18 mouse cellular contexts compared by ENCODE assay signal in the genomic region with DNA sequence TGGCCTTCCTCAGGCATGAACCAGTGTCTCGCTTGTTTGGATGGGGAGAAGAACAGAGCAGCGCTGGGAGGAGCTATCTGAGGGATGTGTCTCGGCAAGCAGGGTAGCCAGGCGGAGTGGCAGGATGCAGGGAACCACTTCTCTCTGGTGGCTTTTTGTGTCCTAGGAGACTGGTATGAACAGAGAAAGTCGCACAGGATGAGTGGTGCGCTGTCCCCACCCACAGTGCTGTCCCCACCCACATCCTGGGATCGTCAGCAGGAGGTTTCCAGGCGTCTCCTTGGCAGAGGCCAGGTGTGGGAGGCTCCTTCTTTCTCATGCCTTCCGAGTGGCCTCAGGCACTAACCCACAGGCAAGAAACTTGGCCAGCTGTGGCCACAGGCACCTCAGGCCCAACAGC. TPM values are rescaled to one million over a fixed set of nuclear protein-coding genes. Genes with fewer than 3 reads are reported as not detected.
DNase-seq lines count a peak whose midpoint lies in the region; ATAC-seq lines count a peak whose summit lies in the region.
"Had no signal": no experiment of that assay in that cellular context is flagged by ENCODE, and none has a peak within 500 bp of the region (broad histone marks: within the 10 kb centered on the region; RNA-seq: fewer than 3 reads in every experiment).

No protein-coding gene starts in this region.

- H3K27ac ChIP-seq in embryonic facial prominence, embryonic 13.5 days, result no peak overlapping the region
- H3K27ac ChIP-seq in hindbrain, embryonic 12.5 days, result no peak overlapping the region
- H3K27ac ChIP-seq: forebrain, embryonic 10.5 days; hindbrain, embryonic 13.5 days; layer of hippocampus, adult 2 months; limb, embryonic 12.5 days; lung, embryonic 15.5 days; neural tube, embryonic 13.5 days had no signal

- H3K9ac ChIP-seq in embryonic facial prominence, embryonic 13.5 days, result no peak overlapping the region
- H3K9ac ChIP-seq in hindbrain, embryonic 12.5 days, result no peak overlapping the region
- H3K9ac ChIP-seq: hindbrain, embryonic 13.5 days; limb, embryonic 12.5 days; lung, embryonic 15.5 days; neural tube, embryonic 13.5 days had no signal

- WGBS in embryonic facial prominence, embryonic 13.5 days, result 41% methylated on average over 9 of the region's 9 CpGs
- 38% methylated on average over 9 of the region's 9 CpGs for WGBS in hindbrain, embryonic 12.5 days

- H3K4me3 ChIP-seq in embryonic facial prominence, embryonic 13.5 days, result no peak overlapping the region
- no peak overlapping the region for H3K4me3 ChIP-seq in hindbrain, embryonic 12.5 days
- H3K4me3 ChIP-seq: forebrain, embryonic 10.5 days; hindbrain, embryonic 13.5 days; layer of hippocampus, adult 2 months; limb, embryonic 12.5 days; lung, embryonic 15.5 days; neural tube, embryonic 13.5 days had no signal

- no peak overlapping the region for H3K4me2 ChIP-seq in embryonic facial prominence, embryonic 13.5 days
- no peak overlapping the region for H3K4me2 ChIP-seq in hindbrain, embryonic 12.5 days (replicated peaks)
- H3K4me2 ChIP-seq: hindbrain, embryonic 13.5 days; limb, embryonic 12.5 days; lung, embryonic 15.5 days; neural tube, embryonic 13.5 days had no signal

- H3K36me3 ChIP-seq in embryonic facial prominence, embryonic 13.5 days, result peaks cover 20% of the 10 kb centered on the region
- H3K36me3 ChIP-seq in hindbrain, embryonic 12.5 days, result peaks cover 6% of the 10 kb centered on the region

- ATAC-seq in embryonic facial prominence, embryonic 13.5 days (ENCODE audit: insufficient number of reproducible peaks, insufficient read depth, low FRiP score, low TSS enrichment, low read depth), result 0 out of 2 replicates have a peak, but pooled peaks have one; percentile 23
- no peak for ATAC-seq in hindbrain, embryonic 12.5 days (ENCODE audit: low FRiP score)

- peak; percentile 45 to 65 for DNase-seq in left cerebral cortex, adult 18-20 months (ENCODE audit: low spot score in 2 of 2)
- DNase-seq in left cerebral cortex, adult 11 months (ENCODE audit: low spot score), result no peak
- peak; percentile 65 for DNase-seq in right cerebral cortex, postnatal 25 days
- DNase-seq in right cerebral cortex, postnatal 4 days, result no peak
- DNase-seq in cerebellum, postnatal 36 days, result no peak
- DNase-seq: cerebellum, adult 11 months; heart, adult 18-20 months; midbrain, embryonic 14.5 days; thymus, postnatal 4 days had no signal

- H3K4me1 ChIP-seq in embryonic facial prominence, embryonic 13.5 days, result peaks cover 34% of the 10 kb centered on the region
- H3K4me1 ChIP-seq in hindbrain, embryonic 12.5 days, result peaks cover 18% of the 10 kb centered on the region

- H3K9me3 ChIP-seq in embryonic facial prominence, embryonic 13.5 days, result no peaks in the 10 kb centered on the region
- H3K9me3 ChIP-seq in hindbrain, embryonic 12.5 days (replicated peaks), result no peaks in the 10 kb centered on the region
- H3K9me3 ChIP-seq: forebrain, embryonic 10.5 days; hindbrain, embryonic 13.5 days; limb, embryonic 12.5 days; lung, embryonic 15.5 days; neural tube, embryonic 13.5 days had no signal

- H3K27me3 ChIP-seq in embryonic facial prominence, embryonic 13.5 days, result peaks cover 53% of the 10 kb centered on the region
- H3K27me3 ChIP-seq in hindbrain, embryonic 12.5 days, result peaks cover 55% of the 10 kb centered on the region

RNA-seq across cellular contexts. Expression of gene 4933428G20Rik, which starts 2.2 kb away (rescaled TPM):
- total RNA-seq in left cerebral cortex, adult 18-20 months (2021), result not detected
- 1.4 and 1.8 TPM in 2 replicates for polyA plus RNA-seq in embryonic facial prominence, embryonic 13.5 days (2015; fragmentation: Nextera tagmentation; extraction: Ambion mirVana)
- 0.85 and 0.94 TPM in 2 replicates for polyA plus RNA-seq in hindbrain, embryonic 12.5 days (2016; fragmentation: Nextera tagmentation; extraction: Ambion mirVana)
- total RNA-seq: G1E; heart, adult 18-20 months had no signal
- polyA plus RNA-seq: G1E; midbrain, embryonic 14.5 days had no signal

Comparison
In these comparisons a context has a peak if more than half of its experiments do, and no peak if none do; other contexts are left out.
1. DNase-seq: peak in left cerebral cortex, adult 18-20 months (2 of 2) and right cerebral cortex, postnatal 25 days (single experiment); none in left cerebral cortex, adult 11 months (single experiment), right cerebral cortex, postnatal 4 days (single experiment) and cerebellum, postnatal 36 days (0 of 2).